ENCODE assay signal across 16 mouse cellular contexts in genomic region chr10:45584311-45585102, GRCm38 (mm10). TPM values are rescaled to one million over a fixed set of nuclear protein-coding genes. Genes with fewer than 3 reads are reported as not detected.
A peak's percentile ranks its signal among the peaks of the same experiment; 100 is the strongest.
DNase-seq lines count a peak whose midpoint lies in the region; ATAC-seq and TF ChIP-seq lines count a peak whose summit lies in the region.
"Had no signal": no experiment of that assay in that cellular context is flagged by ENCODE, and none has a peak within 500 bp of the region (broad histone marks: within the 10 kb centered on the region; RNA-seq: fewer than 3 reads in every experiment).

No protein-coding gene starts in this region.

- no peaks in the 10 kb centered on the region for H3K9me3 ChIP-seq in heart, embryonic 16.5 days (replicated peaks; ENCODE audit: control insufficient read depth, low read length)
- H3K9me3 ChIP-seq in intestine, embryonic 16.5 days (ENCODE audit: control insufficient read depth, low read length), result no peaks in the 10 kb centered on the region
- H3K9me3 ChIP-seq: forebrain, embryonic 10.5 days; hindbrain, embryonic 12.5 days had no signal

- no peak overlapping the region for H3K4me3 ChIP-seq in heart, embryonic 16.5 days (ENCODE audit: low read length)
- H3K4me3 ChIP-seq in intestine, embryonic 16.5 days (ENCODE audit: low read length), result no peak overlapping the region
- no peak overlapping the region for H3K4me3 ChIP-seq in gastrocnemius, adult 2 months
- H3K4me3 ChIP-seq: forebrain, embryonic 10.5 days; hindbrain, embryonic 12.5 days had no signal

- 0 out of 2 replicates have a peak, but pooled peaks have one; percentile 23 for ATAC-seq in heart, embryonic 16.5 days (replicated peaks; ENCODE audit: extremely low read depth, insufficient read depth, low FRiP score)
- ATAC-seq in intestine, embryonic 16.5 days, result peak; percentile 89

- no peak overlapping the region for H3K4me2 ChIP-seq in heart, embryonic 16.5 days (ENCODE audit: low read depth, low read length)
- no peak overlapping the region for H3K4me2 ChIP-seq in intestine, embryonic 16.5 days (ENCODE audit: low read depth, low read length)
- H3K4me2 ChIP-seq: hindbrain, embryonic 12.5 days had no signal

- H3K27me3 ChIP-seq in heart, embryonic 16.5 days (ENCODE audit: control insufficient read depth, insufficient read depth, low read length), result no peaks in the 10 kb centered on the region
- no peaks in the 10 kb centered on the region for H3K27me3 ChIP-seq in intestine, embryonic 16.5 days (replicated peaks; ENCODE audit: control insufficient read depth, insufficient read depth, low read length)
- H3K27me3 ChIP-seq: CH12.LX; hindbrain, embryonic 12.5 days had no signal

- no peak overlapping the region for H3K9ac ChIP-seq in heart, embryonic 16.5 days (ENCODE audit: low read length)
- no peak overlapping the region for H3K9ac ChIP-seq in intestine, embryonic 16.5 days (ENCODE audit: low read depth, low read length)
- H3K9ac ChIP-seq: hindbrain, embryonic 12.5 days had no signal

- H3K4me1 ChIP-seq in heart, embryonic 16.5 days (ENCODE audit: control insufficient read depth, insufficient read depth, low read length), result no peaks in the 10 kb centered on the region
- H3K4me1 ChIP-seq in intestine, embryonic 16.5 days (ENCODE audit: control insufficient read depth, insufficient read depth, low read length), result no peaks in the 10 kb centered on the region
- H3K4me1 ChIP-seq: forebrain, embryonic 10.5 days; hindbrain, embryonic 12.5 days had no signal

- no peak for TF ChIP-seq CTCF in gastrocnemius, adult 2 months (IDR thresholded peaks at IDR 0.05)

- no peaks in the 10 kb centered on the region for H3K36me3 ChIP-seq in heart, embryonic 16.5 days (ENCODE audit: control insufficient read depth, insufficient read depth)
- no peaks in the 10 kb centered on the region for H3K36me3 ChIP-seq in intestine, embryonic 16.5 days (ENCODE audit: control insufficient read depth, insufficient read depth, low read length)
- H3K36me3 ChIP-seq: hindbrain, embryonic 12.5 days had no signal

- 70% methylated on average over 12 of the region's 12 CpGs for WGBS in heart, embryonic 16.5 days
- WGBS in intestine, embryonic 16.5 days, result 88% methylated on average over 12 of the region's 12 CpGs

- DNase-seq in heart, adult 8-10 months (ENCODE audit: low spot score), result no peak
- peak; percentile 91 for DNase-seq in MEL-GATA-1-ER (ENCODE audit: extremely low read depth, low read depth)
- DNase-seq in skeletal muscle tissue, adult 2 months (ENCODE audit: low read depth, low spot score), result peak; percentile 6
- no peak for DNase-seq in gastrocnemius, adult 2 months
- DNase-seq in cerebellum, adult 9-10 months, result no peak
- no peak for DNase-seq in urinary bladder, postnatal 14 days (ENCODE audit: low spot score)
- DNase-seq: gastrocnemius, postnatal 14 days; kidney, postnatal 10 days; lung, postnatal 10 days; right cerebral cortex, postnatal 25 days; thymus, postnatal 36 days had no signal

- H3K27ac ChIP-seq in heart, embryonic 16.5 days (ENCODE audit: low read length), result no peak overlapping the region
- no peak overlapping the region for H3K27ac ChIP-seq in intestine, embryonic 16.5 days (ENCODE audit: low read length)
- no peak overlapping the region for H3K27ac ChIP-seq in gastrocnemius, adult 2 months
- H3K27ac ChIP-seq: forebrain, embryonic 10.5 days; hindbrain, embryonic 12.5 days had no signal

- intact Hi-C loops in gastrocnemius, adult 2 months (cut with DNase I), result no loop called here

RNA-seq across cellular contexts. Expression of gene Hace1, which starts 6.9 kb away (rescaled TPM):
- 11.4 and 12.2 TPM in 2 replicates for polyA plus RNA-seq in heart, embryonic 16.5 days (2015; fragmentation: Nextera tagmentation; extraction: Ambion mirVana)
- 1 to 10 TPM; 6.5 to 7.0 (median 6.8) TPM for total RNA-seq in heart, adult 8-10 months (2022)
- polyA plus RNA-seq in intestine, embryonic 16.5 days (2015; fragmentation: Nextera tagmentation; extraction: Ambion mirVana), result 10.6 and 11.3 TPM in 2 replicates
- total RNA-seq in gastrocnemius, adult 2 months (2021), result 1 to 10 TPM; 2.6 to 4.7 TPM

Comparison
In these comparisons a context has a peak if more than half of its experiments do, and no peak if none do; other contexts are left out.
1. DNase-seq: peak in MEL-GATA-1-ER (single experiment) and skeletal muscle tissue, adult 2 months (single experiment); none in heart, adult 8-10 months (single experiment), gastrocnemius, adult 2 months (single experiment), cerebellum, adult 9-10 months (single experiment) and urinary bladder, postnatal 14 days (single experiment).